Mouse (Mus musculus): Measurements from ENCODE around the gene Gja10. TPM values are rescaled to one million over a fixed set of nuclear protein-coding genes. Genes with fewer than 3 reads are reported as not detected.
A peak's percentile ranks its signal among the peaks of the same experiment; 100 is the strongest.

Gene Gja10
- total and polyA plus RNA-seq, 2 experiments from 2014 or later = 0.13 TPM; not detected in 1

DNA sequence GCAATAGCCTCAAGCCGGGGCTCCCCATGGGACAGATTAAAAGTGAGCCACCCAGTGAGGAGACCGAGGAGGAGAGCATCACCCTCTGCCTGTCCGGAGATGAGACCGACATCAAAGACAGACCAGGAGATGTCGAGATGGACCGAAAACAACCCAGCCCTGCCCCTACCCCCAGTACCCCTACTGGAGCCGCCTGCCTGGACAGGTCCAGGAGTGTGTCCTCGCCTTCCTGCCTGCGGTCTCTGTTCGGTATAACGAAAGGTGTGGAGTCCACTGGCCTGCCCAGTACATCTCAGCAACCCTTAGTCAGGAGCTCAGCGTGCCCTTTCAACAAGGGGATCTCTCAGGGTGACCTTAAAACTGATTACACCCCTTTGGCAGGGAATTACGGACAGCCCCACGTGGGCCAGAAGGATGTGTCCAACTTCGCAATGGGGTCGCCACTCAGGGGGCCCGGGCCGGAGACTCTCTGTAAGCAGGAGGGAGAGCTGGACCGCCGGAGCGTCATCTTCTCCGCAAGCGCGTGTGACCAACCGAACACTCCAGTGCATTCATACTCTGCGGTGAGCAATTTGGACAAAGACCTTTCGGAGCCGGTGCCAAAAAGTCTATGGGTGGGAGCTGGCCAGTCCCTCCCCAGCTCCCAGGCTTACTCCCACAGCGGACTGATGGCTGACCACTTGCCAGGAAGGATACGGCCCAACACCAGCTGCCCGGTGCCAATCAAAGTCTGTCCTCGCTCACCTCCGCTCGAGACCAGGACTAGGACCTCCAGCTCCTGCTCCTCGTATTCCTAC lies 40.0 kb downstream of the Gja10 start:
- DNase-seq (ENCODE audit: low spot score) (no peak), ATAC-seq (peak; percentile 19; the same call in 1 of the 2 replicates)
- H3K27me3 ChIP-seq (ENCODE audit: insufficient read depth, low read length) = no peaks in the 10 kb centered on the region
- no peaks in the 10 kb centered on the region for H3K4me1 ChIP-seq (ENCODE audit: insufficient read depth, low read length)
- no peaks in the 10 kb centered on the region for H3K9me3 ChIP-seq (ENCODE audit: low read length)
- no peak overlapping the region for H3K9ac ChIP-seq (replicated peaks; ENCODE audit: low read length)
- 86% methylated on average over 35 of the region's 35 CpGs for WGBS
- H3K27ac ChIP-seq = no peak overlapping the region; the same call in 1 of the 2 replicates
- peaks cover 12% of the 10 kb centered on the region; the same call in 1 of the 2 replicates for H3K36me3 ChIP-seq (ENCODE audit: insufficient read depth, low read length)
- no peak for TF ChIP-seq CTCF (IDR thresholded peaks at IDR 0.05; ENCODE audit: low read depth)
- H3K4me2 ChIP-seq (ENCODE audit: low read depth, low read length) = no peak overlapping the region
- no peak overlapping the region for H3K4me3 ChIP-seq (ENCODE audit: low read length)

DNA sequence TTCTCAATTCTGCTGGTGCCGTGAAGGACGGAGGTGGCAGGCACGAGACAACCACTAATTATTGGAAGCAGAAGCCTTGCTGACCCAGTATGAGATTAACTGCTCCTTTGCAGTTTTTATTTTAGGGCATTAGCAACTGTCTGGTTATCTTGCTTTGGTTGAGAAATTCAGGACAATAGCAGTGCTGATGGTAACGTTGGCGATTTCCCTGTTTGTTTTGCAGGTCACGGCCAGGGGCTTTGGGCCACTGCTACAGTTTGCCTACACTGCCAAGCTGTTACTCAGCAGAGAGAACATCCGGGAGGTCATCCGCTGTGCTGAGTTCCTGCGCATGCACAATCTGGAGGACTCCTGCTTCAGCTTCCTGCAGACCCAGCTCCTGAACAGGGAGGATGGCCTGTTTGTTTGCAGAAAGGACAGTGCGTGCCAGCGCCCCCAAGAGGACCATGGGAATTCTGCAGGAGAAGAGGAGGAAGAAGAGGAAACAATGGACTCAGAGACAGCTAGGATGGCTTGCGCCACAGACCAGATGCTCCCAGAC lies 40.9 kb downstream of the Gja10 start:
- no peaks in the 10 kb centered on the region for H3K9me3 ChIP-seq (ENCODE audit: low read length)
- H3K4me1 ChIP-seq (ENCODE audit: insufficient read depth, low read length) = no peaks in the 10 kb centered on the region
- peak overlapping the region; percentile 77 for H3K27ac ChIP-seq
- H3K36me3 ChIP-seq (ENCODE audit: insufficient read depth, low read length) = peaks cover 12% of the 10 kb centered on the region; the same call in 1 of the 2 replicates
- peak; percentile 66 for TF ChIP-seq CTCF (IDR thresholded peaks at IDR 0.05; ENCODE audit: low read depth)
- H3K4me3 ChIP-seq (ENCODE audit: low read length) = no peak overlapping the region
- no peaks in the 10 kb centered on the region for H3K27me3 ChIP-seq (ENCODE audit: insufficient read depth, low read length)
- peak; percentile 66 for DNase-seq (ENCODE audit: low spot score)
- ATAC-seq = peak; percentile 77
- no peak overlapping the region for H3K9ac ChIP-seq (replicated peaks; ENCODE audit: low read length)
- 32% methylated on average over 12 of the region's 12 CpGs for WGBS
- no peak overlapping the region for H3K4me2 ChIP-seq (ENCODE audit: low read depth, low read length)

DNA sequence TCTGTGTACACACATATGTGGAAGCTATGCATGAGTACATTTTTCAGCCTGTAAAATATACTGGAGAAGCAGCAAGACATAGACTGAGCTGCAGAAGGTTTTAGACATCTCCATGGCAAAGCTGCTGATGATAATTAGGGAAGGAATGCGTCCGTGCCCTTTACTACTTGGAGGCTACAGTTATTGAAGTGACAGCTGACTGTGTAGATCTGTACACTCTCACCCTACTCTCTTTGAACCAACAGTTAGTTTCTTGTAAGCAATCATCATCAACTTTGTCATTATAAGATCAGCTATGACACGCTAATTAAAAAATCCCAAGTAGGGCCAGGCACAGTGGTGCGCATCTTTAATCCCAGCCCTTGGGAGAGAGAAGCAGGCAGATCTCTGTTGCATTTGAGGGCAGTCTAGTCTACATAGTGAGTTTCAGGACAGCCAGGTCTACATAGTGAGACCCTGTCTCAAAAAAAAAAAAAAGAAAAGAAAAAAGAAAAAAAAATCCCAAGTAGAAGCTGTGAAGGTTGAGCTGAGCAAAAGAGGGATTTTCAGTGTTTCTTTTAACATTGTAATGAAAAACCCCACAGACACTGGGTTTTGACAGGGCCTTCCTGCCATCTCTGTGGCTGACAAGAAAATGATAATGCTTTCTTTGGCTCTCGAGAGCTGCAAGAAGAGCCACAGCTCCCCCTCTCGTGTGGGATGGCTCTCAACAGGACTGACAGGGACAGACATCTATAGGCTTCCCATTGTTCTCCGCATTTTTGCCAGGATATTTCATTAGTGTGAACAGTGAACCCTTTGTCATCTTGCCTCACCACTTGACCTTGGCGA lies 41.6 kb downstream of the Gja10 start:
- 28% methylated on average over 8 of the region's 8 CpGs for WGBS
- TF ChIP-seq CTCF (IDR thresholded peaks at IDR 0.05; ENCODE audit: low read depth) = peak; percentile 65
- no peak overlapping the region for H3K4me2 ChIP-seq (ENCODE audit: low read depth, low read length)

DNA sequence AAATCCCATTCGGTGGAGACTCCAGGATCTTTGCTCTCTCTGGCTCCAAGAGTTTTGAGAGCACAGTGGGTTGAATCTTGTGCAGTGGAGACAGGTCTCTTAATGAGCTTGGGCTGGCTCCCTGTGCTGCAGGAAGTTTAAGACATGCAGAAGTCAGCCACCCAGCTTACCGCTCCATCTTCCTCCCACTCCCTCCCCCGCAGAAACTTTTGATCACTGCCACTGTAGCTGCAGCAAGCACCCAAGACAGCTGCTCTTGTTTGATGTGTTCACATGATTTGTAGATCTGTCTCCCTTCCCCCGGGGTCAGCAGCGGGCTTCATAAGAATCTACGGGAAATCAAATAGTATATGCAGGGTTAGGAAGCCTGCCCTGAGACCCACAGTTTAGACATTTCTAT lies 42.3 kb downstream of the Gja10 start:
- ATAC-seq (no peak), DNase-seq (ENCODE audit: low spot score) (no peak)
- Histone ChIP-seq H3K4me1 (ENCODE audit: insufficient read depth, low read length) (no peaks in the 10 kb centered on the region), H3K9me3 (ENCODE audit: low read length) (no peaks in the 10 kb centered on the region), H3K4me2 (ENCODE audit: low read depth, low read length) (no peak overlapping the region), H3K4me3 (ENCODE audit: low read length) (no peak overlapping the region), H3K27ac (peak overlapping the region; percentile 77; the same call in 1 of the 2 replicates), H3K9ac (replicated peaks; ENCODE audit: low read length) (no peak overlapping the region), H3K36me3 (ENCODE audit: insufficient read depth, low read length) (peaks cover 12% of the 10 kb centered on the region; the same call in 1 of the 2 replicates), H3K27me3 (ENCODE audit: insufficient read depth, low read length) (no peaks in the 10 kb centered on the region)
- no peak for TF ChIP-seq CTCF (IDR thresholded peaks at IDR 0.05; ENCODE audit: low read depth)
- WGBS = 40% methylated on average over 6 of the region's 6 CpGs

More for the DNA sequence above, 41.6 kb downstream of the Gja10 start:
- peak; percentile 76 for DNase-seq (ENCODE audit: low spot score)
- H3K36me3 ChIP-seq (ENCODE audit: insufficient read depth, low read length) = peaks cover 12% of the 10 kb centered on the region; the same call in 1 of the 2 replicates
- H3K9ac ChIP-seq (replicated peaks; ENCODE audit: low read length) = peak overlapping the region; percentile 13; the same call in 1 of the 2 replicates
- no peak overlapping the region for H3K4me3 ChIP-seq (ENCODE audit: low read length)
- peak; percentile 64 for ATAC-seq
- no peaks in the 10 kb centered on the region for H3K27me3 ChIP-seq (ENCODE audit: insufficient read depth, low read length)
- H3K4me1 ChIP-seq (ENCODE audit: insufficient read depth, low read length) = no peaks in the 10 kb centered on the region
- peak overlapping the region; percentile 77 for H3K27ac ChIP-seq
- no peaks in the 10 kb centered on the region for H3K9me3 ChIP-seq (ENCODE audit: low read length)

DNA sequence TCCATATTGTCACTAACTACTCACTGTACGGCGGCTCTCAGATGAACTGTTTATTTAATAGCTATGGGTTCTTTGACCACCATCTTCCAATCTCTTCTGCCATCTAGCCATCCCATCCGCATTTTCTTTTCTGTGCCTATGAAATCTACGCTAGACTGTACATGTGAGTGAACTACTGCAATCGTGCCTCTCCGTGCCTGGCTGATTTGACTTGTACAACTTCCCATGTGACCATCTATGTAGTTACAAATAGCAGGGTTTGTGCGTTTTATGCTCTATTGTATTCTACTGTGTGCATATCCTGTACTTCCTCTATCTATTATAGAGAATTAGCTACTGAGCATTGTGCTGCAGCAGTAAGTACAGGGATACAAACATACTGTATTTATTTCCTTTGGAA lies 47.1 kb downstream of the Gja10 start:
- Histone ChIP-seq H3K4me2 (ENCODE audit: low read depth, low read length) (no peak overlapping the region), H3K9me3 (ENCODE audit: low read length) (no peaks in the 10 kb centered on the region), H3K4me3 (ENCODE audit: low read length) (no peak overlapping the region), H3K9ac (replicated peaks; ENCODE audit: low read length) (no peak overlapping the region), H3K36me3 (ENCODE audit: insufficient read depth, low read length) (no peaks in the 10 kb centered on the region), H3K27me3 (ENCODE audit: insufficient read depth, low read length) (no peaks in the 10 kb centered on the region), H3K27ac (no peak overlapping the region), H3K4me1 (ENCODE audit: insufficient read depth, low read length) (no peaks in the 10 kb centered on the region)
- ATAC-seq = no peak
- TF ChIP-seq CTCF (IDR thresholded peaks at IDR 0.05; ENCODE audit: low read depth) = no peak
- DNase-seq (ENCODE audit: low spot score) = no peak
- WGBS = 87% methylated on average over 7 of the region's 7 CpGs

DNA sequence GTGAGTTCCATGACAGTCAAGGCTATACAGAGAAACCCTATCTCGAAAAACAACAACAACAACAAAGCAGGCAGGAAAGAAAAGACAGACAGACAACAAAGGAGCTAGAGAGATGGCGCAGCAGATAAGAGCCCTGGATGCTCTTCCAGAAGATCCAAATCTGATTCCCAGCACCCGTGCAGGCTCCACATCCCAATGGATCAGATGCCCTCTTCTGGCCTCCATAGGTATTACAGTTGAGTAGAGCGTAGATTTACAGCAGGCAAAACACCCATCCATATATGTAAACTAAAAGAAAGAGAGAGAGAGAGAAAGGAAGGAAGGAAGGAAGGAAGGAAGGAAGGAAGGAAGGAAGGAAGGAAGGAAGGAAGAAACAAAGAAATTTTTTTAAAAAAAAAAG lies 51.2 kb downstream of the Gja10 start:
- no peak overlapping the region for H3K4me3 ChIP-seq (ENCODE audit: low read length)
- 49% methylated on average over 4 of the region's 4 CpGs for WGBS
- H3K36me3 ChIP-seq (ENCODE audit: insufficient read depth, low read length) = no peaks in the 10 kb centered on the region

More for the DNA sequence above, 51.2 kb downstream of the Gja10 start:
- DNase-seq (ENCODE audit: low spot score) = no peak
- no peak overlapping the region for H3K9ac ChIP-seq (replicated peaks; ENCODE audit: low read length)
- H3K27ac ChIP-seq = no peak overlapping the region
- no peak overlapping the region for H3K4me2 ChIP-seq (ENCODE audit: low read depth, low read length)
- peak; percentile 55 for TF ChIP-seq CTCF (IDR thresholded peaks at IDR 0.05; ENCODE audit: low read depth)
- no peak for ATAC-seq
- no peaks in the 10 kb centered on the region for H3K9me3 ChIP-seq (ENCODE audit: low read length)
- no peaks in the 10 kb centered on the region for H3K4me1 ChIP-seq (ENCODE audit: insufficient read depth, low read length)
- no peaks in the 10 kb centered on the region for H3K27me3 ChIP-seq (ENCODE audit: insufficient read depth, low read length)
